Mouse (Mus musculus) activated CD4-positive, CD25-positive, alpha-beta regulatory T cell, adult 4 months (primary cell): Measurements from ENCODE around the gene Polr2a. TPM values are rescaled to one million over a fixed set of nuclear protein-coding genes. Genes with fewer than 3 reads are reported as not detected.
"Not testable (repeated sequence)": the region's sequence is repeated elsewhere in the genome, so short reads cannot be mapped to it uniquely, and the experiment has no call there.

Source experiments
- ATAC-seq: one replicate; pipeline ENCODE4 v1.8.0; 2017
- polyA plus RNA-seq, 2 experiments: library from polyadenylated mRNA; unstranded; fragments of 100-300 nt; shearing (Covaris generic); gene quantifications; one replicate each; pipeline ENCODE4 v1.2.1; 2017

Polr2a gene
- polyA plus RNA-seq, 2 experiments from 2014 or later, result 24.0 to 28.8 TPM

DNA sequence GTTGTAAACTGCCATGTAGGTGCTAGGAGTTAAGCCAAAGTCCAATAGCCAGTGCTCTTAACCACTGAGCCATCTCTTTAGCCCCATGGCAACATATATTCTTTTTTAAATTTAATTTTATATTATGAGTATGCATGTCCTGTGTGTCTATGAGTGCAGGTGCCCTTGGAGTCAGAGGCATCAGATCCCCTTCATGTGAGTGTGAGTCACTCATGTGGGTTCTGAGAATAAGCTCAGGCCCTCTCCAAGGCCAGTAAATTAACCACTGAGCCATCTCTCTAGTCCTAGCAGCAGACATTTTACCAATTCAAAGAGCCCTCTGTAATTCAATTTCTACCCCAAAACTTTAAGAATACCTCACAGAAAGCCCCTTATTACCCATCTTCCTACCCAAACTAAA is 5.8 kb downstream of the Polr2a start:
- no peak for ATAC-seq

DNA sequence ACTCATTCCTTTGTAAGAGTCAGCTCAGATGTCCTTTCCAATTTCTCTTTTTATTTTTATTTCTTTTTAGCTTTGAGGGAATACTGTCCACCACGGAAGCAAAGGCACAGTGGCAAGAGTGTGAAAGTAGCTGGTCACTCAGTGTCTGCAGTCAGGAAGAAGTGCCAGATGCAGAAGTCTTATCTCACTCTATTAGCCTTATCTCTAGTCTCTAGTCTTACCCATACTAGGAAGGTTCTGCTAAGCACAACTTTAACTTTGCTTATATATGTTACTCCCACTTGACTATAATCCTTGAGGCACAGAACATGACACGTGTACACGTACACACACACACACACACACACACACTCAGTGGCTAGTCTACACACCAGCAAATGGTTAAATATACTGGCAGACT is 6.8 kb downstream of the Polr2a start:
- no peak for ATAC-seq

DNA sequence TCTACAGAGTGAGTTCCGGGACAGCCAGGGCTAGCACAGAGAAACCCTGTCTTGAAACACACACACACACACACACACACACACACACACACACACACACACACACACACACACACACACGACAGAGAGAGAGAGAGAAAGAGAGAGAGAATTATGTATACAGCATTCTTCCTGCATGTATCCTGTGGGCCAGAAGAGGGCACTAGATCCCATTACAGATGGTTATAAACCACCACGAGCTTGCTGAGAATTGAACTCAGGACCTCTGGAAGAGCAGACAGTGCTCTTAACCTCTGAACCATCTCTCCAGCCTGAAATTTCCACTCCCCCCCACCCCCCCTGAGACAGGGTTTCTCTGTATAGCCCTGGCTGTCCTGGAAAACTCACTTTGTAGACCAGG is 27.0 kb downstream of the Polr2a start:
- ATAC-seq, result not testable (repeated sequence)

- no peak for ATAC-seq
Measured at GRCm38 (mm10) chr11:69729063-69729462, 29.4 kb downstream of the Polr2a start.

GRCm38 (mm10) chr11:69725951-69726350 is 32.5 kb downstream of the Polr2a start:
- no peak for ATAC-seq

- no peak for ATAC-seq
Measured at GRCm38 (mm10) chr11:69723074-69723473, 35.4 kb downstream of the Polr2a start.

- ATAC-seq, result no peak
Measured at GRCm38 (mm10) chr11:69720852-69721251, 37.6 kb downstream of the Polr2a start.

DNA sequence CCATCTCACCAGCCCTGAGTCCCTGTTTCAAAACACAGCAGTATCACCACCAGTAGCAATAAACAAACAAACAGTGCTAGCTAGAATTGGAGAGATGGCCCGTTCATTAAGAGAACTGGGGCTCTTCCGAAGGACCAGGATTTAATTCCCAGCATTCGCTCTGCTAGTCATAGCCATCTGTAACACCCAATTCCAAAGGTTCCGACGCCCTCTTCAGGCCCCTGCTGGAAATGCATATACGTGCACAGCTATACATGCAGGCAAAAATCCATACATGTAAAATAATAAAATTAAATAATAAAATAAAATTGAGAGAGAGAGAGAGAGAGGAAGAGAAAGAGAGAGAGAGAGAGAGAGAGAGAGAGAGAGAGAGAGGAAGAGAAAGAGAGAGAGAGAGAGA is 39.0 kb downstream of the Polr2a start:
- ATAC-seq, result no peak

GRCm38 (mm10) chr11:69718661-69719060 is 39.8 kb downstream of the Polr2a start:
- ATAC-seq, result no peak

DNA sequence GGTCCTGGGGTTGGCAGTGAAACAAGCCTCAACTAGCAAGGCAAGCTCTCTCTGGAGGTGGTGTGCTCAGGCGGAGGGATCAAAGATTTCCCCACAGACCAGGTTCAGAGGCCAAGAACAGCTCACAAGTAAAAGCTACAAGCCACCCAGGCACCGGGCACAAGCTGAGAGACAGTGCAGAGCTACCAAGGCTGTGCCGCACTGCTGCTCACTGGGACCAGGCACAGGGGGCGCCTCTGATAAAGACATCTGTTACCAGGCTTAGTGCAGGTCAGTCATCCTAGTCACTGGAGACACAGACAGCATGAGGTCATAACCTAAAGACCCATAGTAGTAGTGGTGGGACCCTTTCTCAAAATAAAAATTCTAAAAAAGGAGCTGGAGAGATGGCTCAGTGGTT is 41.5 kb downstream of the Polr2a start:
- no peak for ATAC-seq

DNA sequence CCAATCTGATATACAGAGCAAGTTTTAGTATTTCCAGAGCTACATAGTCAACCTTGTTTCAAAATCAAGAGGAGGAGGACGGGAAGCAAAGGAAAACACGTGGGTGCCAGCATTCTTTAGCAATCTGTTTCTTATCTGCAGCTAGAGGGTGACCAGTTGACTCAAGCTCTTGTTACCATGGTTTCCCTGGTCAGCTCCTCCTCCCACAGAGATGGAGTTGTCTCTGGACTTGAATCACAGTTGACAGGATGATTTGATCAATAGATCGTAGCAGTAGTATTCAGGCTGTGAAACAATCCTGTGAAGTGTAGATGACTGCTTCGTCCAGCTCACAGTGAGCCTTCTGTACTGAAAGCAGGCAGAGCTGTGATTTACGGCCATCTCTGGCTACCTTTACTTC is 42.5 kb downstream of the Polr2a start:
- ATAC-seq, result no peak

DNA sequence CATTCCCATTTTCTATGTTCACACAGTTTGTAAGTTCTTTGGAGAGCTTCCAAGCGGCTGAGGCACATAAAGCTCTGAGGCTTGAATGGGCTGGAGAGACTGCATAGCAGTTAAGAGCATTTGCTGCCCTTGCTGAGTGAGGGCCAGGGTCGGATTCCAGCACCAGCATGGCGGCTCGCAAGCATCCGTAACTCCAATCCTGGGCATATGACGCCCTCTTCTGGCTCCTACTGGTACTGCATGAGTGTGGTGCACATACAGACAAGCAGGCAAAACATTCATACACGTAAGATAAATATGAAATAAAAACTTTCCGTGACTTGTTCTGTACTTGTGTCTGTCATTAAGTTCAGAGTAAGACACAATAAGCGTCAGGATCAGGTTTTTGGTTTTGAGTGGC is 43.0 kb downstream of the Polr2a start:
- ATAC-seq, result no peak

- ATAC-seq, result no peak
Measured at GRCm38 (mm10) chr11:69714636-69715329, 43.7 kb downstream of the Polr2a start.

GRCm38 (mm10) chr11:69712954-69713672 is 45.3 kb downstream of the Polr2a start:
- ATAC-seq, result no peak

DNA sequence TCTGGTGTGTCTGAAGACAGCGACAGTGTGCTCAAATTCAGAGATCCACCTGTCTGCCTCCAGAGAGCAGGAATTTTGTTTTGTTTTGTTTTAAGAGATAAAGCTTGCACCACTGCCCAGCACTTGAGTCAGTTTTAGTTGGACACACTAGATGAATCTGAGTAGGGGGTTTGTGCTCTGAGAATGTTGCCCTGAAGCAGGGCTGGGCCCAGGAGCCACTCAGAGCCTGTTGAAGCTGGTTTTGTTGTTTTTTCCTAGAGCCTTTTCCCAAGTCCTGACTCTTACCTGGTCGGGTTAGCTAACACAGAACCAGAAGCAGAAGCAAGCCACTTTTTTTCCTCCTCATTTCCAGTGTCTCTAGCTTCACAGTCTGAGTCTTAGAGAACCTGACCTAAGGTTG is 47.4 kb downstream of the Polr2a start:
- ATAC-seq, result no peak

- no peak for ATAC-seq
Measured at GRCm38 (mm10) chr11:69710470-69710869, 48.0 kb downstream of the Polr2a start.

- ATAC-seq, result no peak
Measured at GRCm38 (mm10) chr11:69709554-69710446, 48.6 kb downstream of the Polr2a start.

- ATAC-seq, result no peak
Measured at GRCm38 (mm10) chr11:69708614-69709265, 49.7 kb downstream of the Polr2a start.

GRCm38 (mm10) chr11:69707873-69708381 is 50.5 kb downstream of the Polr2a start:
- no peak for ATAC-seq

GRCm38 (mm10) chr11:69707480-69707847 is 51.0 kb downstream of the Polr2a start:
- ATAC-seq, result no peak

DNA sequence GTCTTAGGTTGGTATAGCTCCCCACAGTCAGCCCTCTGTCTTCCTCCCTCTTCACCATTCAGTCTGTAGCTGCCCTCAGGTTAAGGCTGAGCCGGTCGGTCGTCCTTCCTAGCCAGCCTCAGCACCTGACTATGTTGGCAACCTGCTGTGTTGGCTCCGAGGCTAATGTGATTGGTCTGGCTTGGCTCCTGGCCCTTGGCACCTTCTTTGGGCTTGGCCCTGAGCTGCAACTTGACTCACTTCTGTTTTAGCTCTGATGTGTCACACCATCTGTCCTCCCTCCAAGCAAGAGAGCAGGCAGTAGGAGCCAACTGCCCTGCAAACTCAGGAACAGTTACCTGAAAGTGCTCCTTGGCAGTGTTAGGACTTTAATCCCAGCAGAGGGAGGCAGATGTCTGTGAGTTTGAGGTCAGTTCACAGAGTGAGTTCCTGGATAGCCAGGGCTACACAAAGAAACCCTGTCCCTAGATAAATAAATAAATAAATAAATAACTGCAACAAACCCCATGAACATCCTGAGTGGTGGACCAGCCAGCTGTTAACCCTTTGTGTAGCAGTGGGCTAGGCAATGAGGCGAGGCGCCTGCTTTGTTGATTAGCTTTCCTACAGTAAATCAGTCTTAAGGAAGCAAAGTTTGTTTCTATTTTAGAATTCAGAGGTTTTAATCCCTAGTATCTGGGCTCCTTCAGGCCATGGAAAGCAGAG is 51.5 kb downstream of the Polr2a start:
- no peak for ATAC-seq

GRCm38 (mm10) chr11:69704613-69705010 is 53.8 kb downstream of the Polr2a start:
- no peak for ATAC-seq
